Mouse (Mus musculus) hindbrain, embryonic 14.5 days (tissue): ENCODE measurements around the gene Zfp579. TPM values are rescaled to one million over a fixed set of nuclear protein-coding genes. Genes with fewer than 3 reads are reported as not detected.

Source experiments
- ATAC-seq: fragments of 200-750 bp; cut with Nextera tagmentation; 2 replicates; pipeline ENCODE4 v1.8.0; 2017; ENCODE audit warnings: moderate number of reproducible peaks, mild to moderate bottlenecking, moderate TSS enrichment, moderate library complexity; ENCODE audit not compliant: low FRiP score
- DNase-seq: peaks from one replicate; pipeline ENCODE4 v3.0.0-alpha.2; 2015; ENCODE audit warnings: low spot score
- H3K27ac ChIP-seq: fragments of 300-500 bp; sonication (generic); 2 replicates; pipeline ENCODE4 v1.5.1; 2014; ENCODE audit warnings: mild to moderate bottlenecking, moderate library complexity
- H3K27me3 ChIP-seq: fragments of 300-500 bp; sonication (generic); 2 replicates; pipeline ENCODE4 v1.6.1; 2014; ENCODE audit warnings: mild to moderate bottlenecking, low read length, mixed read lengths; ENCODE audit not compliant: control insufficient read depth, insufficient read depth
- H3K36me3 ChIP-seq: fragments of 300-500 bp; sonication (generic); replicated peaks from 2 replicates; pipeline ENCODE4 v1.6.1; 2014; ENCODE audit not compliant: control insufficient read depth, insufficient read depth
- H3K4me1 ChIP-seq: fragments of 300-500 bp; sonication (generic); replicated peaks from 2 replicates; pipeline ENCODE4 v1.6.1; 2014; ENCODE audit warnings: antibody characterized with exemption, low read length, mixed read lengths; ENCODE audit not compliant: control insufficient read depth, insufficient read depth
- H3K4me2 ChIP-seq: fragments of 300-500 bp; sonication (generic); replicated peaks from 2 replicates; pipeline ENCODE4 v1.6.1; 2014; ENCODE audit warnings: mild to moderate bottlenecking, moderate library complexity
- H3K4me3 ChIP-seq: fragments of 300-500 bp; sonication (generic); replicated peaks from 2 replicates; pipeline ENCODE4 v1.5.1; 2014; ENCODE audit warnings: mild to moderate bottlenecking, low read length
- H3K9ac ChIP-seq: fragments of 300-500 bp; sonication (generic); 2 replicates; pipeline ENCODE4 v1.6.1; 2014
- H3K9me3 ChIP-seq: fragments of 300-500 bp; sonication (generic); 2 replicates; pipeline ENCODE4 v1.6.1; 2016; ENCODE audit warnings: low read length; ENCODE audit not compliant: control insufficient read depth
- WGBS: fragments of 180-500 bp; shearing (Covaris S2); extraction: QIAGEN DNeasy Blood & Tissue Kit; methylation state at CpG from one replicate; pipeline ENCODE4 v1.1.7; 2014; 5-methylcytosine and 5-hydroxymethylcytosine counted together
- polyA plus RNA-seq: library from polyadenylated mRNA; unstranded; fragments of >200 nt; fragmentation: Nextera tagmentation; extraction: Ambion mirVana; gene quantifications from 2 replicates; pipeline ENCODE4 v1.2.1, GENCODE M21; 2014

Zfp579 gene
- polyA plus RNA-seq, result 51.5 and 55.4 TPM in 2 replicates

GRCm38 (mm10) chr7:4996003-4996895, at the start of gene Zfp579:
Gene Zfp579 (minus strand): TSS chr7:4996158.
- WGBS, result 3% methylated on average over 19 of the region's 26 CpGs
- Histone ChIP-seq H3K4me1 (peaks cover 31% of the 10 kb centered on the region), H3K9ac (peak within 1 kb of the TSS; percentile 93), H3K4me3 (peak within 1 kb of the TSS; percentile 84), H3K36me3 (peaks cover 23% of the 10 kb centered on the region), H3K4me2 (peak within 1 kb of the TSS; percentile 83), H3K27ac (peak within 1 kb of the TSS; percentile 85), H3K9me3 (no peaks in the 10 kb centered on the region), H3K27me3 (no peaks in the 10 kb centered on the region)
- ATAC-seq (peak; percentile 91), DNase-seq (peak; percentile 90)

- Histone ChIP-seq H3K27me3 (no peaks in the 10 kb centered on the region), H3K27ac (no peak overlapping the region), H3K9ac (no peak overlapping the region), H3K9me3 (no peaks in the 10 kb centered on the region), H3K4me2 (no peak overlapping the region), H3K4me1 (no peaks in the 10 kb centered on the region), H3K36me3 (no peaks in the 10 kb centered on the region), H3K4me3 (no peak overlapping the region)
- DNase-seq (no peak), ATAC-seq (no peak)
- 77% methylated on average over 2 of the region's 2 CpGs for WGBS
Measured at GRCm38 (mm10) chr7:5044981-5045380, 49.0 kb upstream of the Zfp579 start.

GRCm38 (mm10) chr7:5038940-5039339, 43.0 kb upstream of the Zfp579 start:
- H3K4me1 ChIP-seq, result peaks cover 13% of the 10 kb centered on the region; the same call in 1 of the 2 replicates

GRCm38 (mm10) chr7:5038109-5038732, 42.3 kb upstream of the Zfp579 start, which contains the start of gene Zfp784:
Gene Zfp784 (minus strand): TSS chr7:5038446.
- 2% methylated on average over 48 of the region's 48 CpGs for WGBS
- DNase-seq, result peak; percentile 91

More at GRCm38 (mm10) chr7:5038940-5039339, 43.0 kb upstream of the Zfp579 start:
- Histone ChIP-seq H3K9me3 (no peaks in the 10 kb centered on the region), H3K27ac (peak overlapping the region; percentile 96; the same call in 1 of the 2 replicates), H3K36me3 (peaks cover 24% of the 10 kb centered on the region; the same call in 1 of the 2 replicates), H3K27me3 (no peaks in the 10 kb centered on the region), H3K4me3 (peak overlapping the region; percentile 51), H3K9ac (peak overlapping the region; percentile 72), H3K4me2 (peak overlapping the region; percentile 64)
- 39% methylated on average over 5 of the region's 5 CpGs for WGBS
- DNase-seq (no peak), ATAC-seq (no peak)

GRCm38 (mm10) chr7:5037467-5037866, 41.5 kb upstream of the Zfp579 start:
- no peak overlapping the region; the same call in 1 of the 2 replicates for H3K9ac ChIP-seq
- H3K4me1 ChIP-seq, result peaks cover 13% of the 10 kb centered on the region; the same call in 1 of the 2 replicates
- H3K9me3 ChIP-seq, result no peaks in the 10 kb centered on the region
- DNase-seq (no peak), ATAC-seq (no peak)
- 92% methylated on average over 8 of the region's 8 CpGs for WGBS
- H3K4me2 ChIP-seq, result peak overlapping the region; percentile 64
- H3K27me3 ChIP-seq, result no peaks in the 10 kb centered on the region
- peak overlapping the region; percentile 96; the same call in 1 of the 2 replicates for H3K27ac ChIP-seq
- peaks cover 38% of the 10 kb centered on the region for H3K36me3 ChIP-seq
- H3K4me3 ChIP-seq, result peak overlapping the region; percentile 51

More at GRCm38 (mm10) chr7:5038109-5038732, 42.3 kb upstream of the Zfp579 start, which contains the start of gene Zfp784:
- Histone ChIP-seq H3K4me2 (peak within 1 kb of the TSS; percentile 64), H3K36me3 (peaks cover 31% of the 10 kb centered on the region), H3K27ac (peak within 1 kb of the TSS; percentile 96), H3K9me3 (no peaks in the 10 kb centered on the region), H3K9ac (peak within 1 kb of the TSS; percentile 72), H3K4me3 (peak within 1 kb of the TSS; percentile 51), H3K4me1 (peaks cover 13% of the 10 kb centered on the region; the same call in 1 of the 2 replicates), H3K27me3 (no peaks in the 10 kb centered on the region)
- ATAC-seq, result peak; percentile 95

GRCm38 (mm10) chr7:5037026-5037425, 41.1 kb upstream of the Zfp579 start:
- DNase-seq, result no peak
- Histone ChIP-seq H3K9ac (no peak overlapping the region), H3K4me1 (peaks cover 13% of the 10 kb centered on the region; the same call in 1 of the 2 replicates), H3K4me2 (peak overlapping the region; percentile 64; the same call in 1 of the 2 replicates), H3K9me3 (no peaks in the 10 kb centered on the region), H3K4me3 (0 out of 2 replicates have a peak overlapping the region, but pooled peaks have one; percentile 51), H3K27ac (peak overlapping the region; percentile 96; the same call in 1 of the 2 replicates), H3K36me3 (peaks cover 43% of the 10 kb centered on the region), H3K27me3 (no peaks in the 10 kb centered on the region)
- no peak for ATAC-seq
- 90% methylated on average over 7 of the region's 7 CpGs for whole genome bisulfite sequencing

- Histone ChIP-seq H3K4me3 (no peak overlapping the region), H3K27ac (no peak overlapping the region), H3K4me1 (peaks cover 13% of the 10 kb centered on the region; the same call in 1 of the 2 replicates), H3K36me3 (peaks cover 52% of the 10 kb centered on the region), H3K9ac (no peak overlapping the region), H3K4me2 (no peak overlapping the region), H3K27me3 (no peaks in the 10 kb centered on the region), H3K9me3 (peaks cover 6% of the 10 kb centered on the region)
- 97% methylated on average over 9 of the region's 9 CpGs for WGBS
- ATAC-seq, result no peak
- no peak for DNase-seq
Measured at GRCm38 (mm10) chr7:5036136-5036535, 40.2 kb upstream of the Zfp579 start.

- H3K9me3 ChIP-seq, result peaks cover 12% of the 10 kb centered on the region
- H3K27ac ChIP-seq, result no peak overlapping the region
- H3K4me2 ChIP-seq, result no peak overlapping the region
- no peak for ATAC-seq
- H3K27me3 ChIP-seq, result no peaks in the 10 kb centered on the region
- H3K36me3 ChIP-seq, result peaks cover 57% of the 10 kb centered on the region
- H3K9ac ChIP-seq, result no peak overlapping the region
- 97% methylated on average over 17 of the region's 17 CpGs for WGBS
- no peak overlapping the region for H3K4me3 ChIP-seq
- no peak for DNase-seq
- H3K4me1 ChIP-seq, result peaks cover 13% of the 10 kb centered on the region; the same call in 1 of the 2 replicates
Measured at GRCm38 (mm10) chr7:5035628-5036027, 39.7 kb upstream of the Zfp579 start.

- Histone ChIP-seq H3K9ac (no peak within 1 kb of the TSS), H3K27me3 (no peaks in the 10 kb centered on the region), H3K9me3 (peaks cover 26% of the 10 kb centered on the region), H3K4me3 (no peak within 1 kb of the TSS), H3K36me3 (peaks cover 75% of the 10 kb centered on the region), H3K4me2 (no peak within 1 kb of the TSS), H3K4me1 (peaks cover 11% of the 10 kb centered on the region; the same call in 1 of the 2 replicates), H3K27ac (no peak within 1 kb of the TSS)
- WGBS, result 94% methylated on average over 3 of the region's 3 CpGs
- no peak for ATAC-seq
- no peak for DNase-seq
Measured at GRCm38 (mm10) chr7:5033818-5034217, 37.9 kb upstream of the Zfp579 start, which contains the start of gene 4632433K11Rik. Gene 4632433K11Rik (plus strand): TSS chr7:5034118.
